Mouse (Mus musculus) forebrain, embryonic 14.5 days (tissue): ENCODE results near the gene Usp6nl. TPM values are rescaled to one million over a fixed set of nuclear protein-coding genes. Genes with fewer than 3 reads are reported as not detected.

Experiments used
- ATAC-seq: fragments of 200-750 bp; cut with Nextera tagmentation; 2 replicates; pipeline ENCODE4 v1.8.0; 2017; ENCODE audit warnings: mild to moderate bottlenecking, moderate library complexity
- DNase-seq: peaks from one replicate; pipeline ENCODE4 v3.0.0-alpha.2; 2015; ENCODE audit warnings: low spot score
- H3K27ac ChIP-seq: fragments of 300-500 bp; sonication (generic); 2 replicates; pipeline ENCODE4 v1.5.1; 2014; ENCODE audit warnings: low read depth, mild to moderate bottlenecking, control low read depth, low read length, moderate library complexity
- H3K27me3 ChIP-seq: fragments of 300-500 bp; sonication (generic); replicated peaks from 2 replicates; pipeline ENCODE4 v1.6.1; 2014; ENCODE audit warnings: low read length, control low read depth, mixed read lengths; ENCODE audit not compliant: control insufficient read depth, insufficient read depth
- H3K36me3 ChIP-seq: fragments of 300-500 bp; sonication (generic); 2 replicates; pipeline ENCODE4 v1.6.1; 2014; ENCODE audit warnings: low read length, control low read depth; ENCODE audit not compliant: control insufficient read depth, insufficient read depth
- H3K4me1 ChIP-seq: fragments of 300-500 bp; sonication (generic); 2 replicates; pipeline ENCODE4 v1.6.1; 2014; ENCODE audit warnings: antibody characterized with exemption, low read length, control low read depth; ENCODE audit not compliant: control insufficient read depth, insufficient read depth
- H3K4me2 ChIP-seq: fragments of 300-500 bp; sonication (generic); 2 replicates; pipeline ENCODE4 v1.6.1; 2014; ENCODE audit warnings: mild to moderate bottlenecking, control low read depth, low read length
- H3K4me3 ChIP-seq: fragments of 300-500 bp; sonication (generic); 2 replicates; pipeline ENCODE4 v1.5.1; 2014; ENCODE audit warnings: low read depth, low read length, control low read depth
- H3K9ac ChIP-seq: fragments of 300-500 bp; sonication (generic); 2 replicates; pipeline ENCODE4 v1.6.1; 2014; ENCODE audit warnings: mild to moderate bottlenecking, low read length, control low read depth, moderate library complexity
- H3K9me3 ChIP-seq: fragments of 300-500 bp; sonication (generic); replicated peaks from 2 replicates; pipeline ENCODE4 v1.6.1; 2016; ENCODE audit warnings: low read length, control low read depth, mixed read lengths; ENCODE audit not compliant: control insufficient read depth
- WGBS: fragments of 180-500 bp; shearing (Covaris S2); extraction: QIAGEN DNeasy Blood & Tissue Kit; methylation state at CpG from one replicate; pipeline ENCODE4 v1.1.7; 2014; 5-methylcytosine and 5-hydroxymethylcytosine counted together
- polyA plus RNA-seq: library from polyadenylated mRNA; unstranded; fragments of >200 nt; fragmentation: Nextera tagmentation; extraction: Ambion mirVana; gene quantifications from 2 replicates; pipeline ENCODE4 v1.2.1, GENCODE M21; 2014

The Usp6nl gene
- polyA plus RNA-seq, 1 experiment from 2014 or later: 6.6 TPM

DNA sequence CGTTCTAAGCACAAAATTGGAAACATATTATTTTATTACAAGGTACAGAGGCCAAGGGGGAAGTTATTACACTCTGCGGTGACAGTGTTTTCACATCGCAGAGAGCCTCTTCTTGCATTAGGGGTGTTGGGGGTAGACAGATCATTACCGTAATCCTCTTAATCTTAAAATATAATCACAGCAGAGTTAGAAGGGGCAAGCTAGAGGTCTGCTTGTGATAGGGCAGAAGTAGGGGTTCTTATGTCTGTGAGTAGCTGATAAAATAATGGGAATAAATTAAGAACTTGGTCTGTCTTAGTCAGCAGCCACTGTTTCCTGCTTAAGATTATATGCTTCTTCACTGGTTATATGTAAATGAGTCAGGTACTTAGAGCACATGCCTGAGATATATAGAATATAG is 30.6 kb downstream of the Usp6nl start:
- no peaks in the 10 kb centered on the region for H3K9me3 ChIP-seq
- H3K9ac ChIP-seq: no peak overlapping the region
- H3K4me3 ChIP-seq: no peak overlapping the region
- H3K27me3 ChIP-seq: no peaks in the 10 kb centered on the region
- no peaks in the 10 kb centered on the region for H3K36me3 ChIP-seq
- no peak overlapping the region for H3K27ac ChIP-seq
- ATAC-seq (no peak), DNase-seq (no peak)
- 84% methylated on average over 4 of the region's 4 CpGs for WGBS
- H3K4me2 ChIP-seq: no peak overlapping the region
- peaks cover 15% of the 10 kb centered on the region for H3K4me1 ChIP-seq

DNA sequence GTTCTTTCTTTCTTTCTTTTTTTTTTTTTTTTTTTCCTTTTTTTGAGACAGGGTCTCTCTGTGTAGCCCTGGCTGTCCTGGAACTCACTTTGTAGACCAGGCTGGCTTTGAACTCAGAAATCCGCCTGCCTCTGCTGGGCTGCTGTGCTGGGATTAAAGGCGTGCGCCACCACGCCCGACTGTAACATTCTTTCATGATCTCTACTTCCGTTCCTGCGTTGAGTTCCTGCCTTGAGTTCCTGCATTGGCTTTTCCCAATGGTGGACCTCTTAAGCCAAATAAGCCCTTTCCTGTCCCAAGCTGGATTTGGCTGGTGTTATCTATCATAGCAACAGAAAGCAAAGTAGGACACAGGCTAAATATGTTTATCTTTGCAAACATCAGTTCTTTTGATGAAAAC is 34.8 kb downstream of the Usp6nl start:
- Histone ChIP-seq H3K27ac (no peak overlapping the region), H3K4me3 (no peak overlapping the region), H3K4me1 (no peaks in the 10 kb centered on the region), H3K9me3 (no peaks in the 10 kb centered on the region), H3K9ac (no peak overlapping the region), H3K27me3 (no peaks in the 10 kb centered on the region), H3K36me3 (no peaks in the 10 kb centered on the region), H3K4me2 (no peak overlapping the region)
- WGBS: 97% methylated on average over 7 of the region's 7 CpGs
- no peak for ATAC-seq
- no peak for DNase-seq

DNA sequence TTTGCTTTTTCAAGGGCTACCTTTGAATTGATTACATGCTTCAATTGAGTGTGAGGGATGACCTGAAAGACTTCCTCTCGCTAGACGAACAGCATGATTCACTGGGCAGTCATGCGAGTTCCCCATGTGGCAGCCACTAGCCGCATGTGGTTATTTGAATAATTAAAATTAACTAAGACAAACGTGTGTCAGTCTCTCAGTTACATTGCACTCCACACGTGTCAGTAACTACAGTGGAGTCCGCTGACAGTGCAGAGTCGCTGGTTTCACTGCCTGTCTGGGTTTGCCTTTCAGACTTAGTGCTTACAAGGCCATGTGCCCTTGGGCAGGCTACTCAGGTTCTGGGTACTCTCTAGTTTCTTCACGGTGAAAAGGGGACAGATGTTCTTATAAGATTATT is 37.2 kb downstream of the Usp6nl start:
- peak; percentile 11 for DNase-seq
- no peak overlapping the region for H3K4me3 ChIP-seq

DNA sequence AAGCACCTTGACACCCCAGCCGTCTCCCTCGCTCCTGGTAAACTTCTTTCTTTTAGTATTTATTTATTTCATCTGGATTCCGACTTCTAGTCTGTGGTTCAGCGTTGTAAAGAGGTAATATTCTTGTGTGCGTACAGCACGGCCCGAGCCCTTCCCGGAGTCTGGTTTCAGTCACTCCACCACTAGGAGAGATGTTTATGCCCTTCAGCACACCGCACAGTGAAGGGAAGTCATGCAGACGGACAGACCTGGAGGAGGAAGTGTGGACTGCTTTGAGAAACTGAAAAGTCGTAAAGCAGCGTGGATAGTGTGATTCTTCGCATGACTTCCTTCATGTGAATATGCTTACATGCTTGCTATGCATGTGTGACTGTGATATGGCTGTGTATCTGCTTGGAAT is 40.7 kb downstream of the Usp6nl start:
- 83% methylated on average over 13 of the region's 13 CpGs for WGBS
- Histone ChIP-seq H3K4me3 (no peak overlapping the region), H3K9me3 (no peaks in the 10 kb centered on the region), H3K36me3 (no peaks in the 10 kb centered on the region), H3K4me2 (no peak overlapping the region), H3K27me3 (no peaks in the 10 kb centered on the region), H3K27ac (no peak overlapping the region), H3K9ac (no peak overlapping the region), H3K4me1 (0 out of 2 replicates have a peak, but pooled peaks cover 3% of the 10 kb centered on the region)
- ATAC-seq (no peak), DNase-seq (no peak)

More for the DNA sequence above, 37.2 kb downstream of the Usp6nl start:
- Histone ChIP-seq H3K4me1 (no peaks in the 10 kb centered on the region), H3K27me3 (no peaks in the 10 kb centered on the region), H3K9me3 (no peaks in the 10 kb centered on the region), H3K4me2 (no peak overlapping the region), H3K27ac (no peak overlapping the region), H3K9ac (no peak overlapping the region), H3K36me3 (no peaks in the 10 kb centered on the region)
- WGBS: 43% methylated on average over 9 of the region's 9 CpGs
- ATAC-seq: peak; percentile 54; the same call in 1 of the 2 replicates

DNA sequence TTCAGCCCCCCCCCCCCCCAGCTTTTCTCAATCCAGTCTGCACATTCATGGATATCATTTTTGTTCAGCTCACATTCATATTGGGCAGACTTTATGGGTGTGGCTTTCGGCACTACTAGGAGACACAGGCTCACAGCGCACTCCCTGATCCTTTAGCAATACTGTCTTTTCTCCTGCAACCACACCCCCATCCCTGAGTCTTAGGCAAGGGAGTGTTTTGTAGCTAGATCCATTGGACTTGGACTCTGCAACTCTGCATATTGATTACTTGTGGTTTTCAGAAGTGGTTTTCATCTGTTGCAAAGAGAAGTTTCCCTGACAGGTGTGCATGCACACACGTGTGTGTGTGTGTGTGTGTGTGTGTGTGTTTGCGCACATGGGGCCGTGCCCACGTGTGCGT is 41.5 kb downstream of the Usp6nl start:
- no peak for ATAC-seq
- WGBS: 91% methylated on average over 7 of the region's 7 CpGs
- Histone ChIP-seq H3K4me3 (no peak overlapping the region), H3K27me3 (no peaks in the 10 kb centered on the region), H3K27ac (no peak overlapping the region), H3K9me3 (no peaks in the 10 kb centered on the region), H3K4me1 (0 out of 2 replicates have a peak, but pooled peaks cover 3% of the 10 kb centered on the region), H3K4me2 (no peak overlapping the region), H3K9ac (no peak overlapping the region), H3K36me3 (no peaks in the 10 kb centered on the region)
- DNase-seq: no peak

DNA sequence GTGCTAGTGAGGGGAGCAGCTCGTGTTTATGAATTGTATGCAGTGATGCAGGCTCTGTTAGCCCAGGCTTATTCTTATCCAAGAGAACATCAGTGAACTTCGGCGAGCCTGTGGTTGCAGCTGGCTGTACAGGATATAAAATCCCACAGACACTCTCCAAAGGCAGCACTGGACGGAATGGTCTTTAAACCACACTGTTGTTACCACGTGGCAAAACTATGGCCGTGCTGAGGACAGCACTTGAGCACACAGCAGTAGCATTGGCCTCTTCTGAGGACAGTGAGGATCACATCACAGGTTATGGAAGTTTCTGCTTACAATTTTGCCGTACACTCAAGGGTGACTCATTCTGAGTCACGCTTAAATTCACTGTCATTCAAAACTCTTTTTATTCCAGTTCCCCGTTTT is 44.1 kb downstream of the Usp6nl start:
- DNase-seq: no peak
- H3K27ac ChIP-seq: no peak overlapping the region

DNA sequence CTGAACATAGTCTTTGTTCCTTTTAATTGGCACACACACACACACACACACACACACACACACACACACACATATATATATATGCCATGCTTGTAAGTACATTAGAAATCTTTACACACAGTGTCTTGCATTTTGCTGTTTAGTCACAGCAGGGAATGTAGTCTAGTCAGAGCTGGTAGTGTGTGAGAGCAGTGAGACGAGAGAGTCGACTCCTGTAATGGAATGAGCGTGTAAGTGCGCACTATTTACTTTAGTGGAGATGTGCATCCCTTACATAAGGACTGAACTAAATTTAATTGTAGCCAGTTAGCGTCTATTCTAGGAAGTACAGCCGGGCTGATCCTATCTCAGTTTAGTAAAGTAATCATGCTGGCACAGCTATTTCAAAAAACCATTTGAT is 44.5 kb downstream of the Usp6nl start:
- Histone ChIP-seq H3K36me3 (no peaks in the 10 kb centered on the region), H3K4me3 (no peak overlapping the region), H3K4me1 (0 out of 2 replicates have a peak, but pooled peaks cover 3% of the 10 kb centered on the region), H3K27ac (no peak overlapping the region), H3K4me2 (no peak overlapping the region), H3K9ac (no peak overlapping the region), H3K27me3 (no peaks in the 10 kb centered on the region), H3K9me3 (no peaks in the 10 kb centered on the region)
- peak; percentile 5 for DNase-seq
- 68% methylated on average over 6 of the region's 6 CpGs for WGBS
- ATAC-seq: peak; percentile 42; the same call in 1 of the 2 replicates

More for the DNA sequence above, 44.1 kb downstream of the Usp6nl start:
- H3K4me3 ChIP-seq: no peak overlapping the region
- no peak overlapping the region for H3K9ac ChIP-seq
- H3K36me3 ChIP-seq: no peaks in the 10 kb centered on the region
- WGBS: 55% methylated on average over 9 of the region's 9 CpGs
- H3K27me3 ChIP-seq: no peaks in the 10 kb centered on the region
- no peaks in the 10 kb centered on the region for H3K9me3 ChIP-seq
- H3K4me2 ChIP-seq: no peak overlapping the region
- ATAC-seq: no peak
- H3K4me1 ChIP-seq: 0 out of 2 replicates have a peak, but pooled peaks cover 3% of the 10 kb centered on the region

DNA sequence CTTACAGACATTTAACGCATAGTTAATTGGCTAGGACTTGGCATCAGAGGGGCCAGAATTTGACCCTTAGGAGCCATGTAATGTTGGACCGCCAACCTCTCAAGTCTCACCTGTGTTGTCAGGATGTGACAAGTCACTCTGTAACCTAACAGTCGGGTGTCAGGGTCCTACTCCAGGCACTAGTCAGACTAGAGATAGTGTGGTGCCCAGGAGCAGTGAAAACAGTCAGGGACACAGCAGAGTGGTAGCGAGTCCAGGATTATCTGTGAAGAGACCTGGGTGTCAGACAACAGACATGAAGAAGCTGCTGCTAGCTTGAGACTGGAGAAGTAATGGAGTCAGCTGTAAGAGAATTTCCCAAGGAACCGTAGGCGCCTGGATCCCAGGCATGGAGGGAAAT is 45.0 kb downstream of the Usp6nl start:
- Histone ChIP-seq H3K4me1 (0 out of 2 replicates have a peak, but pooled peaks cover 3% of the 10 kb centered on the region), H3K27ac (no peak overlapping the region), H3K9ac (no peak overlapping the region), H3K36me3 (no peaks in the 10 kb centered on the region), H3K4me2 (no peak overlapping the region), H3K27me3 (no peaks in the 10 kb centered on the region), H3K4me3 (no peak overlapping the region), H3K9me3 (no peaks in the 10 kb centered on the region)
- 93% methylated on average over 6 of the region's 6 CpGs for WGBS
- ATAC-seq (no peak), DNase-seq (no peak)

DNA sequence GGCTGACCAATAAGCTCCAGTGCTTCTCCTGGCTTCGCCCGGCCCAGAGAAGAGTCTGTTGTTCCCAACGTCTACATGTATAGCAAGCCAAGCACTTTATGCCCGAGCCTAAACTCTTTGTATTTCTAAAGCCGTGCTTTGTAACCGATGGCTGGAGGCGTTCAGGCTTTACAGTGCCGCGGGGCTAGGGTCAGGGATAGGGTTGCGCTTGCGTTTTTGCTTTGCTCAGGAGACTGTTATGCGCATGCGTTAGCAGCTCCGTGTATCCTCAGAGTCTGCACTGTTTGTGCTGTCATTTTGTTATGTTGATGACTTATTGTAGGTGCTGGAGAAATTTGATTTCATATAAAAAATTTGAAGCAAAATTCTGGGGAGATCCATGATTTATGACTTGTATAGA is 51.7 kb downstream of the Usp6nl start:
- ATAC-seq (no peak), DNase-seq (no peak)
- WGBS: 72% methylated on average over 14 of the region's 14 CpGs
- H3K27ac ChIP-seq: no peak overlapping the region
- H3K4me2 ChIP-seq: no peak overlapping the region
- H3K4me1 ChIP-seq: 0 out of 2 replicates have a peak, but pooled peaks cover 3% of the 10 kb centered on the region
- no peaks in the 10 kb centered on the region for H3K9me3 ChIP-seq
- H3K4me3 ChIP-seq: no peak overlapping the region
- H3K9ac ChIP-seq: no peak overlapping the region
- no peaks in the 10 kb centered on the region for H3K27me3 ChIP-seq
- no peaks in the 10 kb centered on the region for H3K36me3 ChIP-seq
